Mouse (Mus musculus): ENCODE data around the gene Ring1.

DNA sequence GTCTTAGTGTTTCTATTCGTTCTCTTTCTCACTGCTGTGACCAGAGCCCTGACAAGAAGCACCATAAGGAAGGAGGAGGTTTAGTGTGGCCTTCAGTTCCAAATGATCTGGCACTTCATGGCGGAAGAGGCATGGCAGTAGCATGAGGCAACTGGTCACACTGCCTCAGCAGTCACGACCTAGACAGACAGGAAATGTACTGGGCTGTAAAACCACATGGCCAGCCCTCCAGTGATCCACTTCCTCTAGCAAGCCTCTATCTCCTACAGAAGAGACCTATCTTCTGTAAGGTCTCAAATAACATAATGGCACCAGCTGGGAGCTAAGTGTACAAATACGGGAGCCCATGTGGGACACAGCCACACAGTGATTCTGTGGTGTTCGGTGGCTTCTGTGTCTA, 47.6 kb upstream of the Ring1 start:
- no peak for TF ChIP-seq CTCF (IDR thresholded peaks at IDR 0.05; ENCODE audit: low read depth, low read length)
- no peak for TF ChIP-seq POLR2A (IDR thresholded peaks at IDR 0.05; ENCODE audit: borderline replicate concordance, low read depth, low read length)
